Mouse (Mus musculus) stomach, postnatal 0 days (tissue): Measurements from ENCODE around the gene Mad2l2. TPM values are rescaled to one million over a fixed set of nuclear protein-coding genes. Genes with fewer than 3 reads are reported as not detected.
"Not testable (repeated sequence)": the region's sequence is repeated elsewhere in the genome, so short reads cannot be mapped to it uniquely, and the experiment has no call there.

Source experiments
- ATAC-seq: fragments of 200-750 bp; cut with Nextera tagmentation; 2 replicates; pipeline ENCODE4 v1.8.0; 2017; ENCODE audit not compliant: low FRiP score, low TSS enrichment
- DNase-seq: peaks from one replicate; pipeline ENCODE4 v3.0.0-alpha.2; 2016; ENCODE audit warnings: low spot score
- H3K27ac ChIP-seq: fragments of 300-500 bp; sonication (generic); replicated peaks from 2 replicates; pipeline ENCODE4 v1.5.1; 2014; ENCODE audit warnings: mild to moderate bottlenecking, control low read depth
- H3K27me3 ChIP-seq: fragments of 300-500 bp; sonication (generic); 2 replicates; pipeline ENCODE4 v1.6.1; 2014; ENCODE audit warnings: low read length; ENCODE audit not compliant: control insufficient read depth, insufficient read depth
- H3K36me3 ChIP-seq: fragments of 300-500 bp; sonication (generic); 2 replicates; pipeline ENCODE4 v1.6.1; 2014; ENCODE audit warnings: low read length, mixed read lengths; ENCODE audit not compliant: control insufficient read depth, insufficient read depth
- H3K4me1 ChIP-seq: fragments of 300-500 bp; sonication (generic); replicated peaks from 2 replicates; pipeline ENCODE4 v1.6.1; 2014; ENCODE audit warnings: antibody characterized with exemption; ENCODE audit not compliant: control insufficient read depth, insufficient read depth
- H3K4me2 ChIP-seq: fragments of 300-500 bp; sonication (generic); replicated peaks from 2 replicates; pipeline ENCODE4 v1.6.1; 2014; ENCODE audit warnings: low read depth, mild to moderate bottlenecking, control low read depth, moderate library complexity
- H3K4me3 ChIP-seq: fragments of 300-500 bp; sonication (generic); 2 replicates; pipeline ENCODE4 v1.5.1; 2014; ENCODE audit warnings: low read depth, low read length, control low read depth
- H3K9ac ChIP-seq: fragments of 300-500 bp; sonication (generic); 2 replicates; pipeline ENCODE4 v1.6.1; 2014; ENCODE audit warnings: mild to moderate bottlenecking, low read length, control low read depth, mixed read lengths
- H3K9me3 ChIP-seq: fragments of 300-500 bp; sonication (generic); 2 replicates; pipeline ENCODE4 v1.6.1; 2016; ENCODE audit warnings: low read length; ENCODE audit not compliant: control insufficient read depth
- CTCF ChIP-seq: IDR thresholded peaks from 2 replicates; pipeline ENCODE4 v1.5.1; 2016; ENCODE audit warnings: antibody characterized with exemption, low read depth, mild to moderate bottlenecking, moderate library complexity
- EP300 ChIP-seq: optimal IDR thresholded peaks from 2 replicates; pipeline ENCODE3; 2016; ENCODE audit warnings: antibody characterized with exemption
- WGBS: fragments of 180-500 bp; shearing (Covaris S2); extraction: QIAGEN DNeasy Blood & Tissue Kit; methylation state at CpG from one replicate; pipeline ENCODE4 v1.1.7; 2014; 5-methylcytosine and 5-hydroxymethylcytosine counted together
- polyA plus RNA-seq: library from polyadenylated mRNA; unstranded; fragments of >200 nt; fragmentation: Nextera tagmentation; extraction: Ambion mirVana; gene quantifications from 2 replicates; pipeline ENCODE4 v1.2.1, GENCODE M21; 2015

Gene Mad2l2
- polyA plus RNA-seq, 1 experiment from 2014 or later, result 25.0 TPM

- no peak overlapping the region for H3K4me2 ChIP-seq
- WGBS, result 65% methylated on average over 12 of the region's 12 CpGs
- H3K4me1 ChIP-seq, result no peaks in the 10 kb centered on the region
- H3K36me3 ChIP-seq, result no peaks in the 10 kb centered on the region
- no peak overlapping the region for H3K27ac ChIP-seq
- no peaks in the 10 kb centered on the region for H3K27me3 ChIP-seq
- H3K4me3 ChIP-seq, result no peak overlapping the region
- DNase-seq (no peak), ATAC-seq (no peak)
- TF ChIP-seq EP300 (no peak), CTCF (no peak)
- no peaks in the 10 kb centered on the region for H3K9me3 ChIP-seq
- no peak overlapping the region for H3K9ac ChIP-seq
These were observed 17.7 kb upstream of the Mad2l2 start for GRCm38 (mm10) chr4:148112519-148112918.

GRCm38 (mm10) chr4:148114758-148115391, 15.3 kb upstream of the Mad2l2 start:
- Histone ChIP-seq H3K27me3 (no peaks in the 10 kb centered on the region), H3K4me3 (no peak overlapping the region), H3K9ac (no peak overlapping the region), H3K4me1 (no peaks in the 10 kb centered on the region), H3K36me3 (no peaks in the 10 kb centered on the region), H3K9me3 (no peaks in the 10 kb centered on the region), H3K27ac (no peak overlapping the region), H3K4me2 (no peak overlapping the region)
- peak; percentile 72 for ATAC-seq
- TF ChIP-seq EP300 (no peak), CTCF (peak; percentile 100)
- peak; percentile 89 for DNase-seq
- WGBS, result 6% methylated on average over 15 of the region's 15 CpGs

DNA sequence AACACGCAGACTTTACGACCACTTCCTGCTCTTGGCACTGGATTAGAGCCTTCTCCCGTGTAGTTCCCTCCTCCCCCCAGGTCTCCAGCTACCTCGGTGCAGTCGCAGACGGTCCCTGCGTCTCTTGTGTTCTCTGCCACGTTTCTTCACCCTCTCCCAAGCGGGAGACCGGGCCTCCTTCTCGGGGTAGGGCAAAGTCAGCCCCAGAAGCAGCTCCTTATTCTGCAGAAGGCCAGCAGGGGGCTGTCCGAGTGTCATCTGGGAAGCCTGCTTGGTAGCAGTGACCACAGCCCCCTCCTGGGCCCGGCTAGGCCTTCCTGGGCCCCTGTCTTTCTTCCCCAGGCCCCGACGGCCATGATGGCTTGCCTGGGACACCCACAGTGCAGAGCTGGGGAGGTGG, 14.7 kb upstream of the Mad2l2 start:
- DNase-seq (peak; percentile 63), ATAC-seq (no peak; the same call in 1 of the 2 replicates)
- Histone ChIP-seq H3K4me1 (no peaks in the 10 kb centered on the region), H3K27me3 (no peaks in the 10 kb centered on the region), H3K9me3 (no peaks in the 10 kb centered on the region), H3K27ac (no peak overlapping the region), H3K4me2 (no peak overlapping the region), H3K4me3 (no peak overlapping the region), H3K9ac (no peak overlapping the region), H3K36me3 (no peaks in the 10 kb centered on the region)
- TF ChIP-seq CTCF (peak; percentile 66), EP300 (no peak)
- WGBS, result 3% methylated on average over 15 of the region's 15 CpGs

GRCm38 (mm10) chr4:148116657-148117056, 13.5 kb upstream of the Mad2l2 start:
- 80% methylated on average over 4 of the region's 4 CpGs for WGBS
- no peaks in the 10 kb centered on the region for H3K9me3 ChIP-seq
- TF ChIP-seq EP300 (no peak), CTCF (peak; percentile 43)
- H3K4me2 ChIP-seq, result no peak overlapping the region
- DNase-seq (no peak), ATAC-seq (no peak)
- H3K9ac ChIP-seq, result no peak overlapping the region
- H3K27me3 ChIP-seq, result no peaks in the 10 kb centered on the region
- H3K4me3 ChIP-seq, result no peak overlapping the region
- H3K27ac ChIP-seq, result no peak overlapping the region
- no peaks in the 10 kb centered on the region for H3K4me1 ChIP-seq
- no peaks in the 10 kb centered on the region for H3K36me3 ChIP-seq

GRCm38 (mm10) chr4:148117392-148117791, 12.8 kb upstream of the Mad2l2 start:
- H3K4me3 ChIP-seq, result no peak overlapping the region
- TF ChIP-seq CTCF, result peak; percentile 46
- TF ChIP-seq EP300, result no peak
- H3K4me2 ChIP-seq, result no peak overlapping the region
- no peaks in the 10 kb centered on the region for H3K27me3 ChIP-seq
- H3K9ac ChIP-seq, result no peak overlapping the region
- DNase-seq (no peak), ATAC-seq (no peak)
- no peaks in the 10 kb centered on the region for H3K9me3 ChIP-seq
- H3K4me1 ChIP-seq, result no peaks in the 10 kb centered on the region
- no peak overlapping the region for H3K27ac ChIP-seq
- 72% methylated on average over 4 of the region's 4 CpGs for WGBS
- no peaks in the 10 kb centered on the region for H3K36me3 ChIP-seq

DNA sequence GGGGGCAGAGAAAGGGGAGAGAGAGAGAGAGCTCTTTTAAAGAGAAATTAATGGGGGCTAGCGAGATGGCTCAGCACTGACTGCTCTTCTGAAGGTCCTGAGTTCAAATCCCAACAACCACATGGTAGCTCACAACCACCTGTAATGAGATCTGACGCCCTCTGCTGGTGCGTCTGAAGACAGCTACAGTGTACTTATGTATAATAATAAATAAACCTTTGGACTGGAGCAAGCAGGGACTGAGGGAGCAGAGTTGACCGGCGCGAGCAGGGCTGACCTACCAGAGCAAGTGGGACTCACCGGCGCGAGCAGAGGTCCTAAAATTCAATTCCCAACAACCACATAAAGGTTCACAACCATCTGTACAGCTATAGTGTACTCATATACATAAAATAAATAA, 10.6 kb upstream of the Mad2l2 start:
- not testable (repeated sequence) for H3K9ac ChIP-seq, H3K36me3 ChIP-seq, H3K27ac ChIP-seq, H3K4me3 ChIP-seq, ATAC-seq, H3K4me2 ChIP-seq, H3K4me1 ChIP-seq, DNase-seq, H3K27me3 ChIP-seq, H3K9me3 ChIP-seq
- peak; percentile 38; the same call in 1 of the 2 replicates for TF ChIP-seq CTCF
- 73% methylated on average over 9 of the region's 9 CpGs for WGBS
